Mouse (Mus musculus): ENCODE measurements around the gene Card9.

GRCm38 (mm10) chr2:26388682-26389153 lies 28.0 kb upstream of the Card9 start:
- TF ChIP-seq CTCF (IDR thresholded peaks at IDR 0.05; ENCODE audit: control insufficient read depth, insufficient read depth, low read length) (no peak), POLR2A (IDR thresholded peaks at IDR 0.05; ENCODE audit: borderline replicate concordance, control insufficient read depth, low read depth, low read length) (no peak)
